Mouse (Mus musculus): ENCODE data around the gene Kcnh4.

Gene Kcnh4

DNA sequence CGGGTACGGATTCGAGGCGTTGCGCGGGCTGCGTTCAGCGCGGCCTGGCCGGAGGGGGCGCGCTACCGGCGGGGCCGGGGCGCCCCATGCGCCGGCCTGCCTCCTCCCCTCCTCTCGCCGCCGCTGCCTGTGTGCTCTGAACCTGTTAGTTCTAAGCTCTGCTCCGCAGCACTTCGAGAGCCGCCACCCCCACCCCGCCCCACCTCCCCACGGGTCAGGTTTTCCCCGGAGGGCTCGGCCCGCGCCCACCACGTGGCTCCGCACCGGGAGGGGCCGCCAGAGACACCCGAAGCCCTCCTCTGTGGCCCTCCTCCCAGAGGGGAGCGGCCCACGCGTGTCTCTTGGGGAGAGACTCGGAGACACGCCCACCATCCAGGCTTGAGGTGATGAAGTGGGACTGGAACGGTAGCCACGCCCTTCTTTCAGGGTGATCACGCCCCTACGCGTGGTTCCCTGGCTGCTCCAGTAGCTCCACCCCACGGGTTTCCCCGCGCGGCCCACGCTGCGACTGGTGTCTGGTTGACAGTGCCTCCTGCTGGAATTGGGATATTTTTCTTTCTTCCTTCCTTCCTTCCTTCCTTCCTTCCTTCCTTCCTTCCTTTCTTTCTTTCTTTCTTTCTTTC lies at the start of gene Kcnh4:
TSS of gene Kcnh4 (minus strand) at position 332 of the 623 bp plus-strand sequence.
- DNase-seq, result peak; percentile 86

DNA sequence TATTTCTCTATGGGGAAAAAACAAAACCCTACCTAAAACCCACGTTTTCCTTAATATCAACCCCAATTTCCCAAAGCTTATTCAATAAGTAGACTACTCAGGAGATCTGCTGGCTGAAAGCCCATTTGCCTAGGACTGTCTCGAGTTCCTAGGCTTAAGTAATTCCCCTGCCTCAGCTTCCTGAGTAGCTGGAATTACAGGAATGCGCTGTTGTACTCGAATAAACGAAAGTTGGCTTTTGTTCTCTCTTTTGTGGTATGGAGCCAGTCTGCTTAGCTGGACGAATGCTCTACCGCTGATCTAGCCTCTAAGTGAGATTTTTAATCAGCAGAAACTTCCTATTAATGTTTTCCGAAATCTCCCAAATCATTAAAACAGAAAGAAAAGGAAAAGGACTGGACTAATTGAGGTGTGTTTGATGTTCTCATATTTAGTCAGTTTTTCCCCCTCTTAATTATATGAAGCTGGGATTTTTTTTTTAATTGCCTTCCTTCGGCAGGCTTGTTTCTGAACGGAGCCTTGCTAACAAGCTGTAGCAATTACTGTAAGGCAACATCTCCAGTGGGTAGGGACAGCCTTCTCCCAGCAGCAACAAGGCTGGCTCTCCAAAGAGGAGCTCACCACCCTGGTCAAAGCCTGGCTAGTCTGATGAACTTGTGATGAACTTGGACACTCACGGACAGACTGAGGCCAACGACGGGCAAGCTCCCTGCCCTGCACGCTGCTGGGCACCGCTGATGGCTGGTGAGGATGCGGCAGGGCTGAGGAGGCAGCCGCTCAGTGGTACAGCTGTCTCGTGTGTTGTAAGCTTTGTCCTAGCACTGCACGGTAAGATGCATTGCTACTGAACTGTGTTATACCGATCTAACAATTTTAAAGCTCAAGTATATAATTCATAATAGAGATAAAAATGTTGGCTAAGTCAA lies 46.9 kb upstream of the Kcnh4 start:
- no peak for DNase-seq

DNA sequence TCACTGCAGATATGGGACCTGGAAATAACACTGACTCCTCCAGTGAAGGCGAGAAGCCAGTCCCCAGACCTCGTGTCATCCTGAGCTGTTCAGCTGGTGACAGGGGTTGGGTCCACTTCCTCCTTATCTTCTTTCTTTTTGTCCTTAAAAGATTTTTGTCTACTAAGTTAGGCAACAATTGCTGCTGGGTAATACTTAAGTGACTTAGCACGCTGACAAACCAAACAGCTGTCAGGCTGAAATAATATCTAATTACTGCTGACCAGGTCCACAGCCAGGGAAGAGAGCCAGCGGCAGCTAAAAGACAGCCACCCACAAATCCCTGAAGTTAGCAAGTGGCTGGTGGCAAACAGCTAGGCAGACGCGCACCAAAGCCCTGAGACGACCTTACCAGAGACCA lies 45.8 kb upstream of the Kcnh4 start:
- peak; percentile 27 for DNase-seq

DNA sequence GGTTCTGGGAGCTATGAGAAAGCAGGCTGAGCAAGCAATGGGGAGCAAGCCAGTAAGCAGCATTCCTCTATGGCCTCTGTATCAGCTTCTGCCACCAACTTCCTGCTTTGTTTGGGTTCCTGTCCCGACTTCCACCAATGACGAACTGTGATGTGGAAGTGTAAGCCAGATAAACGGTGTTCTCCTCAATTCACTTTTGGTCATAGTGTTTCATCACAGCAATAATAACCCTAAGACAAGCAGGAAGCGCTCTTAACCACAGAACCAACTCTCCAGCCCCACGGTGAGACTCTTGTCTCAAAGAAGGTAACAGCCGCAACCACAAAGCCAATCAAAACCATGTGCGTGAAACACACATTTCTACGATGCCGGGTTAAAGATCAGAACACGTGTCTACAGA lies 44.7 kb upstream of the Kcnh4 start:
- DNase-seq, result no peak

DNA sequence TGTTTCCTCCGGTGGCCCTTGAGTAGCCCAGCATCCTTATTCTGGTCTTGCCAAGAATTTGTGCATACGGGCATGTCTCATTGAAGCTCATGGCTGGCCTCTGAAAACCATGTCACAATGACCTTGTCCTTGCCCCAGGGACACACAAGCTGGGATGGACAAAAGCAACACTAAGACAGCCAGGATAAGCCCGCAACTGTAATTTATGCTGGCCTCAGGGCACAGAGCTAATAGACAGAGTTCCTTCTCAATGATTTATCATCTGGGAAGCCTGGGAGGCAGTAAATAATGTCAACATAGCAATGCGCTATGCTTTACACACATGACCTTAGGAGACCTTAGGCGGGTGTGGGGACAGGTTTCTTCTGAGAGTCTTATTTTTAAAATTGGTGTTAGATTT lies 39.7 kb upstream of the Kcnh4 start:
- no peak for DNase-seq

DNA sequence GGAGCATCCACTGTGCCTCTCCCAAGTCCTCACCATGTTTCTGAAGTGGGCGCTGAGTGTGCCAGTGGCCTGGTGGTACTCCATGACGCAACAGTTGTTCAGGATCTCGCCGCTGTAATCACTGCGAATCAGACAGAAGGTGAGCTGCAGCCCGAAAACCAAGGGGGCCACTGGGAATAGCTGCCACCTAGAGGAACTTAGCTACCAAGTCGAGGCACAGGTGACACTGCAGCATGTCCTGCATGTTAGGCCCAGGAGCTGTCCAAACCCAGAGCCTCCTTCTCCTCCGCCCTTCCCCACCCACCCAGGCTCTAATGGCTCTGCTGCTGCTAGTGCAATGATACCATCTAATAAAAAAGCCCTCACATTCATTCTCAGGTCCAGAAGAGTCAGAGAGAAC lies 36.8 kb upstream of the Kcnh4 start:
- DNase-seq, result no peak

DNA sequence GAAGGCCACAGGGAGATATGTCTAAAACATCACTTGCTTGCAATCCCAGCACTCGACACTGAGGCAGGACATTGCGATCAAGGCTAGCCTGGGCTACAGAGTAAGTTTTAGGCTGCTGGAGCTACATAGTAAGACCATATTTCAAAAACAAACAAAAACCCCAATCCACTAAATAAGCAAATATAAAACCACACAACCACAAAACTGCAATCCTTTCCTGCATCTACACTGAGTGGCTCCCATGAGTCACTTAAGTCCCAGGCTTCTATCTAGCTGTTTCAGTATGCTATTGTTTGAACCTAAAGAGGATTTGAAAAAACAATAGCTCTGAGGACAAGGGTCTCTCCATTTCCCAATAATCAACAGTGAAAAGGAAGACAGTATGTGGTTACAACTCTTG lies 35.6 kb upstream of the Kcnh4 start:
- DNase-seq, result no peak

DNA sequence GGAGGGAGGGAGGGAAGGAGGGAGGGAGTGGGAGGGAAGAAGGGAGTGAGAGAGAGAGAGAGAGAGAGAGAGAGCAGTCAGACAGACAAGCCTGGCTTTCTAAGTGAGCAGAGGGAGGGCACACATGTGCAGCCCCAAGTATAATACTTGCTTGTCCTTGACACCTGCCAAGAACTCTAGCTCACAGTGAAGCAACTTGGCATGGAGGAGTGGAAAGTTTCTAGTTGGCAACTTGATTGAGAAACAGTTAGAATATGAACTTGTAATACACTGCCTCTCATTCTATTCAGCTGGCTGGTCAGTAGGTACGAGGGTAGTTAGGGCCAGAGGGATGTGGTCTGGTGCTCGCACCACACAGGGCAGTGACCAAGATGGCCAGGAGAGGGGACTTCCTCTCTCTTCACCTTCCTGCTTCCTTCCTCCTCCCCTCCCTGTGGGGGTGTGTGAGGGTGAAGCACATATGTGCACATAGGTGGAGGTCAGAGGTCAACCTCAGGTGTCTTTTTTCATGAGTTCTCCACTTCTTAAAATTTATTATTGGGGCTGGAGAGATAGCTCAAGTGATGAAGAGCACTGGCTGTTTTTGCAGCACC lies 31.8 kb upstream of the Kcnh4 start:
- DNase-seq, result peak; percentile 67

DNA sequence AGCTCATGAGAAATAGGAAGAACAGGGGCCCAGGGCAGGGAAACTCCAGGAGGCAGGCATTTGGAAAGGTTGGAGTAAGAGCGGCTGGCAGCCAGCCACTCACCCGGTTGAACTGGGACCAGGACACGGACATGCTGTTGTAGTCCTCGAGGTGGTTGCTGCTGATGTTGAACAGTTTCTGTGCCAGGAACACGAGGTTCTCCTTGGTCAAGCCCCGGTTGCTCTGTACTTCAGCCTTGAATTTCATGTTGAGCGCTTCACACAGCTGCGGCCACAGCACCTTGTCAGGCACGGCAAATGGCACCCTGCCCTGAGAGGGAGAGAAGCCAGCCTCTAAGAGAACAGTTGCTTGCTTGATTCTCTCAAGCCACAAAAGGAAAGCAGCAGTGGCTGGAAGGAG lies 30.9 kb upstream of the Kcnh4 start:
- DNase-seq, result peak; percentile 29

DNA sequence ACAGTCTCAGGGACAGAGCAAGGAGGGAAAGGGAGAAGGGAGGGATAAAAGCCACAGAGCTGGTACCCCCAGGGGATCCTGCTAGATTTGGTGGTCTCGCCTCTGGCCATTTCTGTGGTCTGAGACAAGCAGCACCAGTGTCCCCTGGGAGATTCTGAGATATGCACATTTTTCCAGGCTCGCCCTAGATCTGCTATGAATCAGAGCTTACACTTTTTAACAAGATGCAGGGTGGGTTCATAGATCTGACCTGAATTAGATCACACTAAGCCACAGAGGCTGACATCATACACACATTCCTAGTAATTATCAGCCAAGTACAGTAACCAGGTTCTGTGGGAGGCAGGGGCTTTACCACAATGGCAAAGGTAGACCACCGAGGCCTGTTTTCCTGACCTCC lies 30.0 kb upstream of the Kcnh4 start:
- no peak for DNase-seq

DNA sequence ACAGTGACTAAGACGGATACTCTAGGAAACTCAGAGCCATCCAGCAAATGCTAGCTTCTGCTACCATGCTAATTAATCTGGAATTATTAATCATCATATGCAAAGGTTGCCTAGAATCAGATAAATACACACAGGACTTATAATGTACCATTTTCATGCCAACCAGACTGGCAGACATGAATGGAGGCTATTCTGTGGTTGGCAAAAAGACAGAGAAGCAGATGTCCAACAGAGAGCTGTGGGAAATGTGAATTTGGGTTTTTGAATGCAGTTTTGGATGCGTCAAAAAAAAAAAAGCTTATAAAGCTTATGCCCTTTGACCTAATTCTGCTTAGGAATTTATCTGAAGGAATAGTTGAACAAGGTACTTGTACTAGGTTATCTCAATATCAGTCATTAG lies 26.0 kb upstream of the Kcnh4 start:
- no peak for DNase-seq

DNA sequence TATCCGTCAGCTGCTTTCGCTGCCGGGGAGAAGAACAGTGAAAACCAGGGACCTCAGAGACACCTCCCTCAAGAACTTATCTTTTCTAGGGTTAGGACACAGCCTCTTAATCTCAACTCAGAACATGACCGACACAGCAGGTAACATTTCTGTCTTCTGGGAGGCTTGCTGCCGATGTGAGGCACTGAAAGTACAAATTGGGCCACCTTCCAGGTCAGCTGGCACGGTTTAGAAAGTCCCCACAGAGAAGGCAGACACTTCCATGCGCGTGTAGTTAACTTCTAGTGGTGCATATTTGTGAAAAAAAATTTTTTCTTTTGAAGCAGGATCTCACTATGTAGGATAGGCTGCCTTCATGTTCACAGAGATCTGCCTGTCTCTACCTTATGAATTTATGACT lies 24.5 kb upstream of the Kcnh4 start:
- no peak for DNase-seq

DNA sequence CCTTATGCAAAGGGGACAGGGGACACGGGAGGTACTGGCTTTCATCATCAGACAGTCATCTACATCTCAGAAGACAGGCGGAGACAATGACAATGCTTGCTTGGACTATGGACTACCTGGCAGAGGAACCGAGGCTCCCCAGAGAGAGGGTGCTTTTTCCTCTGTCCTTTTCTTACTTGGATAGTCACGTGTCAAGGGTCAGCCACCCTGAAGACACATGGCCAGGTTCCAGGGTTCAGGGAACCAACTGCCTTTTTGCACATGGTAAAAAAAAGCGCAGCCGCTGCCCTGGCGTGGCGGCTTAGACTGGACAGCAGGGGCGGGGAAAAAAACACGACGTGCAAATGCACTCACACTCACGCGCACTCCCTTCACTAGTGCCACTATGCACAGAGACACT lies 22.8 kb upstream of the Kcnh4 start:
- no peak for DNase-seq

DNA sequence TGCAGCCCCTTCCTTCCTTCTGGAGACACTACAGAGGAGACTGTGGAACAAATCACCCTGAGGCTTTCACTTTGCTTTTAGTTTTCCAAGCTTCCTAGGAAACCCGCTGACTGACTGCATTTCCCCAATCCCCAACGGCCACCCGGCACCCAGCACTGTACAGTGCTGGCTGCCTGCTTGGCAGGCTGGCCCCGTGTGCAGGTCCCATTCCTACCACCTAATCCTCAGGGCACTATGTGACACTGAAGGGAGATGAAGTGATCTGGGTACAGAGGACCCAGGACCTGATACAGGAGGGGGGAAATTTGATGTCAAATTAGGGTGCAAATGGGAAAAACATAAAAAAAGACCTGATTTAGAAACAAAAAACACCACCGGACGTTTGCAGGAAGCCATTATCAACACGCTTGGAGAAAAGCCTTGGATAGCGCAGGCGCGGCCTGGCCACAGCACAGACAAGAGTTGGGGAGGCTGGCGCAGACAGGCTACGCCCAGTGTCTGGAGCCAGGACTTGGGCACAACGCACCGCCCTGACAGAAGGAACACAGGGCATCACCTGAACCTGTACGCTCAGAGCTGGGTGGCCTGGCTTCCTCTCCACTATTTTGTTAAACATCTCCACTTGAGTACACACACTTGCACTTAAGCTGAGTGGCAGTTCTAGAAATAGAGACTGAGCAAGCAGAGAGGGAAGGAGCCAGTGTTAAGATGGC lies 22.2 kb upstream of the Kcnh4 start:
- DNase-seq, result peak; percentile 64

DNA sequence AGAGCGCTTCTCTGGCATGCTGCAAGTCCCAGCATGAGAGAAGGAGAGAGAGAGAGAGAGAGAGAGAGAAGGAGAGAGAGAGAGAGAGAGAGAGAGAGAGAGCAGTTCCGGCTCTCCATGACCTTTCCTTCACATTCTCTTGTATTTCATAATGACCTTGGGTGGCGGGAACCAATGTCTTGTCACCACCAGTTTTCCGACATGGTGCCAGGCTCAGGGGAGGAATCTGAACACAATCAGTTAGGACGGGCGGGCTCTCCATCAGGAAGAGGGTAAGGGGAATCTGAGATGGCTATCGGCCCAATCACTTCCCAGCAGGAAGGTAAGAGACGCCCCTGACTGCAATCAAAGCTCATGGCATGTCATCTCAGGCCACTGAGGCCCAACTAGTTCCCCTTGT lies 20.5 kb upstream of the Kcnh4 start:
- no peak for DNase-seq

DNA sequence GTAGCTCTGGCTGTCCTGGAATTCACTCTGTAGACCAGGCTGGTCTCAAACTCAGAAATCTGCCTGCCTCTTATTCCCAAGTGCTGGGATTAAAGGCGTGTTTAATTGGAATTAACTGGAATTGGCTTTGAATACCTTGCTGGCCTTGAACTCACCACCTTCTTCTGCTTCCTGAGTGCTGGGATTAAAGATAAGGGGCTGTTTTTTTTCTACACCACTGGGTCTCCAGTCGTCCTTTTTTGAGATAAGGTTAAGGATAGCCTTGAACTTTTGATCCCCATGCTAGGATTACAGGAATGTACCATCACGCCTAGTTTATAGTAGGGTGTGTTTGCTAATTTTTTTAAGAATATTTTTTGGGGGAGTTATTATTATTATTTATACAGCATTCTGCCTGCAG lies 18.3 kb upstream of the Kcnh4 start:
- DNase-seq, result no peak

DNA sequence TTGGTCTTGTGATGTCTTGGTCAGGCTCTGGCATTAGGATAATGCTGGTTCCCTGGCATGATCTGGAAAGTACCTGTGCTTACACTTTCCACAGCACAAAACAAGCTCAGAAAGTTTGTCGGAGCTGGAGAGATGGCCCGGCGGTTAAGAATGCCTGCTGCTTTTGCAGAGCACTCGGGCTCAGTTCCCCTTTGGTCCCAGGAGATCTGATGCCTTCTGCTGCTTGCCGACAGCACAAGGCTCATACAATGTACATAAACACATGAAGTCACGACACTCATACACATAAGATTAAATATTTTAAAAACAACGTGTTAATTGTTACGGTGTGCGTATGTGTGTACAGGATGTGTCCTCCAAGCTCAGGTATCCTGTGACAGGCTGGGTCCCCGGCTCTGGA lies 16.2 kb upstream of the Kcnh4 start:
- no peak for DNase-seq

DNA sequence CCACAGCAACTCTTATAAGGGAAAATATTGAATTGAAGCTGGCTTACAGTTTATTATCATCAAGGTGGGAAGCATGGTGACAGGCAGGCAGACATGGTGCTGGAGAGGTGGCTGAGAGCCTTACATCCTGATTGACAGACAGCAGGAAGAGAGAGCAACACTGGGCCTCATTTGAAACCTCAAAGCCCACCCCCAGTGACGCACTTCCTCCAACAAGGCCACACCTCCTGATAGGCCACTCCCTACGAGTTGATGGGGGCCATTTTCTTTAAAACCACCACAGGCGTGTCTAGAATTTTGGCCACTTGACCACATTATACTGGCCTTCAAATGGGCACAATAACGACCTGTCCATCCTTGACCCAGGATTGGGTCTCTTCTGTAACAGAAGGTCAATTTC lies 14.5 kb upstream of the Kcnh4 start:
- no peak for DNase-seq

DNA sequence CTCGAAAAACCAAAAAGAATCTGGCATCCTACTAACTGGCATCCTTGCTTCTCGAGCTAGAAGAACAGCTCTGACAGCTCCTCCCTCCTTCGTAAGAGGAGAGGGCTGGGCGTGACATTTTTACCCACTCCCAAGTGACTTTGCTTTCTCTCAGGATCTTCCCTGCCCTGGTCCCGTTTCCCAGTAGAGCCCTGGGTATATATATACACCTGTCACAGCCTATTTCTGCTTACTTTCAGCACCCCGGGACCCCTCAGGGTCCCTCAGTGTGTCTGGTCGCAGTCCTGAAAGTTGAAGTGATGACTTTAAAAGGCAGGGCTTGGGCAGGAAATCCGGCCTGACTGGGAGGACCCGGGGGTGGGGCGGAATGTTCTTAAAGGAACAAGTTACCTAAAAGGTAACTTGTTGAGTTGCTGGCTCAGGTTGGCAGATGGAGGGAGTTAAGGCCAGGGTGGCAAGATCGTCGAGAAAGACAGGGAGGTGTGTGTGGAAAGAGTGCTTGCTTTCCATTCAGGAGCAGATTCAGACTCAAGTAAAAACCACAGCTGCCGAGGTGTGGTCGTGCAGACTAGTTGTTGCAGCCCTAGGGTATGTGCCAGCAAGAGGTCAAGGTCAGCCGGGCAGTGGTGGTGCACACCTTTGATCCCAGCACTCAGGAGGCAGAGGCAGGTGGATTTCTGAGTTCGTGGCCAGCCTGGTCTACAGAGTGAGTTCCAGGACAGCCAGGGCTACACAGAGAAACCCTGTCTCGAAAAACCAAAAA lies 11.1 kb upstream of the Kcnh4 start, which contains the start of gene Ghdc:
TSS of gene Ghdc (minus strand) at position 312 of the 763 bp plus-strand sequence.
- DNase-seq, result peak; percentile 96

DNA sequence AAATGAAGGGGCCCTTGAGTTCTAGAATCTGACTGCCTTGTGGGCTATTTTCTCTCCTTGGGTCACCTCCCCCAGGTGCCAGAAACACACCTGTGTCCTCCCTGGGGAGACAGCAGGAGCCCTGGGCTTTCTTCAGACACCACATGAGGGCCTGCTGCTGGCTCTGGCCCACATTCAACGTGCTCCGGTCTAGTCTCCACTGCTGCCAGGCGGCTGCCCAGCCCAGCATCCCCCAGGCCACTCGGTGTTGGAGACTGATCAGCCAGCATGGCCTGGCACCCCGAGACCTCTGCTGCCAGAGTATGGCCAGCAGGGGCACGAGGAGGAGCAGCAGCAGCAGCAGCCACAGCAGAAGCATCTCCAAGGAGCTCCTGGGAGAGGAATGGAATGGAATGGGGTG lies 10.2 kb upstream of the Kcnh4 start:
- DNase-seq, result no peak

DNA sequence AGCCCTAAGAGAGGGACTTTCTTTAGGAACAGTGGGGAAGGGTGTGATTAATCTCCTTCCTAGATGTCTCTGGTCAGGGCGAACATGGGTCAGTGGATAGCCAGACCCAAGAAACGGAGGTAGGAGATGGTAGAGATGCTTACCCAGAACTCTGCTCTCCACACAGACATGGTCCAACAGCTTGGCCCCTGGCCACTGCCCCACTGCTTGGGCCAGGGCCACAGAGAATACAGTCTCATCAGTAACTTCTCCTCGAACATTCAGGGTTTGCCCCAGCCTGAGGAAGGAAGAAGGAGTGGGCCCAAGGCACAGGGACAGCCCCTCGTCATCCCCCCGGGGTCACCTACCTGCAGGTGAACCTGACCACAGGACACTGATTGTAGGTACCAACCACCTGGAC lies 8.1 kb upstream of the Kcnh4 start:
- no peak for DNase-seq

DNA sequence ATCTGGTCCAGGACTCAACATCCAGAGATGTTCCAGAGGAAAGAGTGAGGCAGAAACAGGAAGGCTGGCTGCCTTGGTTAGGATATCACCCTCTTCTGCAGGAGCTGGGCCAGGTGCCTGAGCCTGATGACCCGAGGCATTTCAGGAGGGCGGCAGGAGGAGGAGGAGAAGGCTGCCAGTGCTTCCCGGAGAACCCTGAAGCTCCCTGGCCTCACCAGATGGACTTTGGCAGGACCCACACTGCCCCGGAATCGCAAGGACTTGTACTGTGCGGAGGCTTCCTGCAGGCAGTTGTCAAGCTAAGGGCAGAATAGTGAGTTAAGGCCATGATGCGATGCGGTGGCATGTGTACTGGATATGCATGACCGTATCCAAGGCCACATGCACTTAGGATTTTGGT lies 7.0 kb upstream of the Kcnh4 start:
- no peak for DNase-seq

DNA sequence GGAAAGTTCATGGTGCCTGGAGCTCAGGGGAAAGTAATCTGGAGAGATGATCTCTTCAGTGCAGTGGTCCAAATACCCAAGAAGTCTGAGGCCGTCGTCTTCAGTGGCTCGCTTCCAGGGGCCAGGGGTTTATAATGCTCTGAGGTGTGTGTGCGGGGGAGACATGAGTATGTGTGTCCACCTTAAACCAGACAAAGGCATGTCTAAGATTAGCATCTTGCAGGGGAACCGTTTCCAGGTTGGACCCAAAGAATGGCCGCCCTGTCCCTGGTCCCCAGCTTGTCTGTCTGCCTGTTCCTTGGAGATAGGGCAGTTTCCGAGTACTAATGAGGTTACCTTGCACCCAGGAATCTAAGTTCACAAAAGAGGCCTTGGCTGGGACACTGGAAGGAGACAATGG lies 3.1 kb upstream of the Kcnh4 start, which contains the start of gene Hcrt:
TSS of gene Hcrt (minus strand) at position 101 of the 400 bp plus-strand sequence.
- no peak for DNase-seq

All from lung, postnatal 36 days (tissue).